Mouse (Mus musculus) intestine, embryonic 14.5 days (tissue): ENCODE data around the gene Apom. TPM values are rescaled to one million over a fixed set of nuclear protein-coding genes. Genes with fewer than 3 reads are reported as not detected.

ENCODE experiments used
- ATAC-seq: fragments of 200-750 bp; cut with Nextera tagmentation; replicated peaks from 2 replicates; pipeline ENCODE4 v1.8.0; 2017; ENCODE audit warnings: low read depth, moderate number of reproducible peaks, moderate TSS enrichment, moderate library complexity; ENCODE audit not compliant: low FRiP score, low TSS enrichment
- DNase-seq: peaks from one replicate; pipeline ENCODE4 v3.0.0-alpha.2; 2018; ENCODE audit warnings: low spot score
- H3K27ac ChIP-seq: fragments of 300-500 bp; sonication (generic); 2 replicates; pipeline ENCODE4 v1.5.1; 2014; ENCODE audit warnings: low read depth, mild to moderate bottlenecking, control low read depth
- H3K27me3 ChIP-seq: fragments of 300-500 bp; sonication (generic); replicated peaks from 2 replicates; pipeline ENCODE4 v1.6.1; 2014; ENCODE audit warnings: low read length, control low read depth; ENCODE audit not compliant: control insufficient read depth, insufficient read depth
- H3K36me3 ChIP-seq: fragments of 300-500 bp; sonication (generic); 2 replicates; pipeline ENCODE4 v1.6.1; 2014; ENCODE audit warnings: low read length, control low read depth; ENCODE audit not compliant: control insufficient read depth, insufficient read depth
- H3K4me1 ChIP-seq: fragments of 300-500 bp; sonication (generic); replicated peaks from 2 replicates; pipeline ENCODE4 v1.6.1; 2014; ENCODE audit warnings: low read length, control low read depth, mixed read lengths; ENCODE audit not compliant: control insufficient read depth, insufficient read depth
- H3K4me2 ChIP-seq: fragments of 300-500 bp; sonication (generic); 2 replicates; pipeline ENCODE4 v1.6.1; 2014; ENCODE audit warnings: low read length
- H3K4me3 ChIP-seq: fragments of 300-500 bp; sonication (generic); 2 replicates; pipeline ENCODE4 v1.5.1; 2014; ENCODE audit warnings: low read depth, low read length, control low read depth, mixed read lengths
- H3K9ac ChIP-seq: fragments of 300-500 bp; sonication (generic); 2 replicates; pipeline ENCODE4 v1.6.1; 2014; ENCODE audit warnings: mild to moderate bottlenecking, low read length
- H3K9me3 ChIP-seq: fragments of 300-500 bp; sonication (generic); 2 replicates; pipeline ENCODE4 v1.6.1; 2016; ENCODE audit warnings: low read length, control low read depth; ENCODE audit not compliant: control insufficient read depth
- WGBS: fragments of 180-500 bp; shearing (Covaris S2); extraction: QIAGEN DNeasy Blood & Tissue Kit; methylation state at CpG from one replicate; pipeline ENCODE4 v1.1.7; 2014; 5-methylcytosine and 5-hydroxymethylcytosine counted together
- polyA plus RNA-seq: library from polyadenylated mRNA; unstranded; fragments of >200 nt; fragmentation: Nextera tagmentation; extraction: Ambion mirVana; gene quantifications from 2 replicates; pipeline ENCODE4 v1.2.1, GENCODE M21; 2014

The Apom gene
- polyA plus RNA-seq, 1 experiment from 2014 or later = 1.5 TPM

DNA sequence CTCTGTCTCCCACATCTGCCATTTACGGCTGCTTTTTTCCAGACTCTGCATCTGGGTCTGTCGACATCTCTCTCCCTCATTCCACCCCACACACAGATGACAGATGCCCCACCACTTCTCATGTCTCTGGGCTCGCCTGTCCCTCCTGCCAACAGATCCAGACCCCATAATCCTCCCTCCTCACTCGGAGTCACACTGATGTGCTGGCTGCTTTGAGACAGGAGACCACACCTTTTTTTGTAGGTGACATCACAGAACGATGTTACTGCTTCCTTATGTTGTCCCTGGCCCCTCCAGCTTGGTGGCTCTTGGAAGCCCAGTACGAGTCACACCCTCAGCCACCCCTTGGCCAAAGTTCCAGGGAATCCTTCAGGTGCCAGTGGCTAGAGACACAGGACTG lies 51.6 kb downstream of the Apom start:
- H3K9me3 ChIP-seq = no peaks in the 10 kb centered on the region
- peaks cover 6% of the 10 kb centered on the region; the same call in 1 of the 2 replicates for H3K4me1 ChIP-seq
- H3K36me3 ChIP-seq = no peaks in the 10 kb centered on the region
- no peak overlapping the region for H3K4me2 ChIP-seq
- WGBS = 35% methylated on average over 6 of the region's 6 CpGs
- DNase-seq = no peak
- no peak overlapping the region for H3K9ac ChIP-seq
- ATAC-seq = no peak
- no peaks in the 10 kb centered on the region for H3K27me3 ChIP-seq
- peak overlapping the region; percentile 43; the same call in 1 of the 2 replicates for H3K27ac ChIP-seq
- H3K4me3 ChIP-seq = no peak overlapping the region

DNA sequence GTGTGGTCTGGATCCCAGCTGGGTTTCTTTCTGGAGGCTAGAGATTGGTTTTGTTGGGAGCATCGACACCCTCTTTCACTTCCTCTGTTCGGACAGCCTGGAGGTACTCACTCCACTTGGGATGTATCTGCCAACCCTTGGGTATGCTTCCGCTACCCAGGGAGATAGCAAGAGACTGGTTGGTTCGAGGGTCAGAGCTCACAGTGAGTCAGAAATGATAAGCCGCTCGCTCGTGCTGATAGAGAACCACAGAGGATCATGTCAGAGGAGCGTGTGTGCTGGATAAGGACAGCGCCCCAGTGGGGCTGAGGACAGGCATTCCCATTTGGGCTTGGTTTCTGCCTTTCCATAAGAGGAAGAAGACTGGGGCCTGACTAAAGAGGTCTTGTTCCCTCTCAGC lies 52.1 kb downstream of the Apom start:
- H3K27ac ChIP-seq = peak overlapping the region; percentile 43; the same call in 1 of the 2 replicates
- 50% methylated on average over 9 of the region's 9 CpGs for WGBS

More for the DNA sequence above, 52.1 kb downstream of the Apom start:
- Histone ChIP-seq H3K9me3 (no peaks in the 10 kb centered on the region), H3K36me3 (no peaks in the 10 kb centered on the region), H3K4me2 (no peak overlapping the region), H3K27me3 (no peaks in the 10 kb centered on the region), H3K4me3 (no peak overlapping the region), H3K9ac (no peak overlapping the region), H3K4me1 (peaks cover 6% of the 10 kb centered on the region; the same call in 1 of the 2 replicates)
- peak; percentile 61 for ATAC-seq
- peak; percentile 69 for DNase-seq

Other genes with a start within 250 kb of the Apom start
- gene C2, start 233.8 kb downstream of the Apom start, polyA plus RNA-seq = 6.8 and 7.5 TPM in 2 replicates
- gene Ehmt2, start 233.6 kb downstream of the Apom start, polyA plus RNA-seq = 73.4 and 75.2 TPM in 2 replicates
- 25.4 and 28.4 TPM in 2 replicates for gene Slc44a4, start 217.6 kb downstream of the Apom start, polyA plus RNA-seq
- 40.1 and 42.8 TPM in 2 replicates for gene Neu1, start 200.8 kb downstream of the Apom start, polyA plus RNA-seq
- 0.24 and 0.46 TPM in 2 replicates for gene Hspa1b, start 172.8 kb downstream of the Apom start, polyA plus RNA-seq
- gene Gm20481, start 162.1 kb downstream of the Apom start, polyA plus RNA-seq = not detected in 2 replicates
- 3.5 and 4.5 TPM in 2 replicates for gene Hspa1a, start 159.9 kb downstream of the Apom start, polyA plus RNA-seq
- gene Hspa1l, start 159.3 kb downstream of the Apom start, polyA plus RNA-seq = 0.53 and 1.2 TPM in 2 replicates
- 216 and 228 TPM in 2 replicates for gene Lsm2, start 150.2 kb downstream of the Apom start, polyA plus RNA-seq
- 119 and 133 TPM in 2 replicates for gene Vars, start 131.1 kb downstream of the Apom start, polyA plus RNA-seq
- 0.19 and 0.26 TPM in 2 replicates for gene Vwa7, start 115.5 kb downstream of the Apom start, polyA plus RNA-seq
- gene Sapcd1, start 104.0 kb downstream of the Apom start, polyA plus RNA-seq = 20.7 and 21.5 TPM in 2 replicates
- gene Msh5, start 85.3 kb downstream of the Apom start, polyA plus RNA-seq = 3.6 and 3.9 TPM in 2 replicates
- 113 and 141 TPM in 2 replicates for gene Clic1, start 82.1 kb downstream of the Apom start, polyA plus RNA-seq
- 278 and 333 TPM in 2 replicates for gene Ddah2, start 73.0 kb downstream of the Apom start, polyA plus RNA-seq
- not detected in 2 replicates for gene Ly6g6c, start 66.7 kb downstream of the Apom start, polyA plus RNA-seq
- 0.55 and 0.81 TPM in 2 replicates for gene Mpig6b, start 65.9 kb downstream of the Apom start, polyA plus RNA-seq
- gene Ly6g6e, start 55.1 kb downstream of the Apom start, polyA plus RNA-seq = 1.3 and 2.8 TPM in 2 replicates
- 5.0 and 6.1 TPM in 2 replicates for gene Ly6g6d, start 54.0 kb downstream of the Apom start, polyA plus RNA-seq
- 0.27 TPM in 1 of 2 replicates, not detected in the other for gene Ly6g6f, start 46.4 kb downstream of the Apom start, polyA plus RNA-seq
- gene Abhd16a, start 42.8 kb downstream of the Apom start, polyA plus RNA-seq = 86.4 and 91.0 TPM in 2 replicates
- not detected in 2 replicates for gene Ly6g5c, start 23.8 kb downstream of the Apom start, polyA plus RNA-seq
- gene Ly6g5b, start 16.6 kb downstream of the Apom start, polyA plus RNA-seq = 0.64 and 0.75 TPM in 2 replicates
- gene Gpank1, start 10.6 kb downstream of the Apom start, polyA plus RNA-seq = 19.7 and 24.7 TPM in 2 replicates
- gene Csnk2b, start 10.0 kb downstream of the Apom start, polyA plus RNA-seq = 275 and 286 TPM in 2 replicates
- gene D17H6S53E, start 5.7 kb downstream of the Apom start, polyA plus RNA-seq = 8.4 and 10.8 TPM in 2 replicates
- gene Bag6, start 3.1 kb upstream of the Apom start, polyA plus RNA-seq = 75.5 and 79.5 TPM in 2 replicates
- 186 and 196 TPM in 2 replicates for gene Prrc2a, start 32.8 kb upstream of the Apom start, polyA plus RNA-seq
- 15.4 and 17.5 TPM in 2 replicates for gene Aif1, start 44.0 kb upstream of the Apom start, polyA plus RNA-seq
- gene Lst1, start 56.4 kb upstream of the Apom start, polyA plus RNA-seq = 16.9 and 19.1 TPM in 2 replicates
- 1.1 and 1.5 TPM in 2 replicates for gene Ltb, start 62.4 kb upstream of the Apom start, polyA plus RNA-seq
- gene Tnf, start 70.0 kb upstream of the Apom start, polyA plus RNA-seq = 0.12 and 0.28 TPM in 2 replicates
- gene Lta, start 73.3 kb upstream of the Apom start, polyA plus RNA-seq = 0.81 and 0.85 TPM in 2 replicates
- gene Gm16181, start 88.8 kb upstream of the Apom start, polyA plus RNA-seq = 0.39 and 0.88 TPM in 2 replicates
- 5.8 and 5.9 TPM in 2 replicates for gene Atp6v1g2, start 101.6 kb upstream of the Apom start, polyA plus RNA-seq
- gene Nfkbil1, start 103.7 kb upstream of the Apom start, polyA plus RNA-seq = 3.1 and 4.3 TPM in 2 replicates
- 458 and 500 TPM in 2 replicates for gene Ddx39b, start 109.7 kb upstream of the Apom start, polyA plus RNA-seq
- 102 and 108 TPM in 2 replicates for gene H2-D1, start 130.7 kb upstream of the Apom start, polyA plus RNA-seq
- 1.2 and 1.6 TPM in 2 replicates for gene H2-Q1, start 188.4 kb upstream of the Apom start, polyA plus RNA-seq
- gene H2-Q2, start 210.2 kb upstream of the Apom start, polyA plus RNA-seq = 37.3 and 39.1 TPM in 2 replicates
- gene H2-Q4, start 247.6 kb upstream of the Apom start, polyA plus RNA-seq = 2.5 and 4.4 TPM in 2 replicates